ENCODE assay signal across 27 mouse cellular contexts in genomic region chr4:82443003-82443402, GRCm38 (mm10).
DNase-seq lines count a peak whose midpoint lies in the region; ATAC-seq and TF ChIP-seq lines count a peak whose summit lies in the region.
"Had no signal": no experiment of that assay in that cellular context is flagged by ENCODE, and none has a peak within 500 bp of the region (broad histone marks: within the 10 kb centered on the region; RNA-seq: fewer than 3 reads in every experiment).

No protein-coding gene starts in this region.

- H3K9ac ChIP-seq in heart, embryonic 13.5 days: no peak overlapping the region
- no peak overlapping the region for H3K9ac ChIP-seq in heart, embryonic 12.5 days
- no peak overlapping the region for H3K9ac ChIP-seq in kidney, embryonic 16.5 days (replicated peaks; ENCODE audit: low read length)
- no peak overlapping the region for H3K9ac ChIP-seq in lung, embryonic 16.5 days (ENCODE audit: low read length)
- H3K9ac ChIP-seq in midbrain, embryonic 14.5 days (replicated peaks; ENCODE audit: low read length): no peak overlapping the region
- H3K9ac ChIP-seq: embryonic facial prominence, embryonic 15.5 days; forebrain, postnatal 0 days; midbrain, embryonic 15.5 days; neural tube, embryonic 15.5 days had no signal

- no peak for TF ChIP-seq POLR2A in embryonic fibroblast, embryonic 13.5 days (IDR thresholded peaks at IDR 0.05; ENCODE audit: low read depth, low read length)

- ATAC-seq in heart, embryonic 13.5 days (ENCODE audit: extremely low read depth, insufficient number of reproducible peaks, low FRiP score, low TSS enrichment): no peak
- no peak for ATAC-seq in heart, embryonic 12.5 days (ENCODE audit: insufficient number of reproducible peaks, low FRiP score)
- peak; percentile 93 for ATAC-seq in kidney, embryonic 16.5 days (ENCODE audit: low FRiP score, low TSS enrichment)
- ATAC-seq in lung, embryonic 16.5 days (ENCODE audit: low read depth): no peak
- no peak for ATAC-seq in midbrain, embryonic 14.5 days (ENCODE audit: low FRiP score, low TSS enrichment)
- ATAC-seq: forebrain, postnatal 0 days; hindbrain, postnatal 0 days; intestine, postnatal 0 days; midbrain, embryonic 15.5 days had no signal

- no peaks in the 10 kb centered on the region for H3K27me3 ChIP-seq in heart, embryonic 13.5 days (replicated peaks)
- H3K27me3 ChIP-seq in heart, embryonic 12.5 days (replicated peaks): no peaks in the 10 kb centered on the region
- H3K27me3 ChIP-seq in kidney, embryonic 16.5 days (ENCODE audit: insufficient read depth, low read length): no peaks in the 10 kb centered on the region; the same call in 1 of the 2 replicates
- H3K27me3 ChIP-seq in lung, embryonic 16.5 days (ENCODE audit: control insufficient read depth, insufficient read depth, low read depth, low read length): no peaks in the 10 kb centered on the region
- H3K27me3 ChIP-seq in midbrain, embryonic 14.5 days (ENCODE audit: control insufficient read depth, insufficient read depth, low read length): no peaks in the 10 kb centered on the region
- H3K27me3 ChIP-seq: embryonic facial prominence, embryonic 15.5 days; megakaryocyte, embryonic 14.5 days; midbrain, embryonic 15.5 days; neural tube, embryonic 15.5 days had no signal

- no peak overlapping the region for H3K4me2 ChIP-seq in heart, embryonic 13.5 days
- no peak overlapping the region for H3K4me2 ChIP-seq in heart, embryonic 12.5 days
- H3K4me2 ChIP-seq in kidney, embryonic 16.5 days (replicated peaks; ENCODE audit: low read depth, low read length): no peak overlapping the region
- no peak overlapping the region for H3K4me2 ChIP-seq in lung, embryonic 16.5 days (ENCODE audit: low read depth, low read length)
- no peak overlapping the region for H3K4me2 ChIP-seq in midbrain, embryonic 14.5 days (ENCODE audit: low read length)
- H3K4me2 ChIP-seq: embryonic facial prominence, embryonic 15.5 days; liver, embryonic 11.5 days; midbrain, embryonic 15.5 days; neural tube, embryonic 15.5 days had no signal

- no peak for DNase-seq in kidney, adult 11 months
- DNase-seq in lung, postnatal 10 days: no peak
- no peak for DNase-seq in midbrain, embryonic 14.5 days
- DNase-seq: adrenal gland, postnatal 36 days; B cell, adult 2 months; cerebellum, adult 18-20 months; cerebellum, postnatal 25 days; forebrain, postnatal 0 days; heart, adult 18-20 months; layer of hippocampus, adult 9-11 months; lung, adult 18-20 months; right cerebral cortex, postnatal 25 days; thymus, postnatal 14 days had no signal

- no peak overlapping the region for H3K4me3 ChIP-seq in heart, embryonic 13.5 days
- H3K4me3 ChIP-seq in heart, embryonic 12.5 days: no peak overlapping the region
- H3K4me3 ChIP-seq in kidney, embryonic 16.5 days (ENCODE audit: low read length): no peak overlapping the region
- no peak overlapping the region for H3K4me3 ChIP-seq in lung, embryonic 16.5 days (ENCODE audit: low read length)
- H3K4me3 ChIP-seq in embryonic fibroblast, embryonic 13.5 days (ENCODE audit: insufficient read depth, low read length): no peak overlapping the region
- H3K4me3 ChIP-seq in midbrain, embryonic 14.5 days (replicated peaks; ENCODE audit: low read depth, low read length): no peak overlapping the region
- H3K4me3 ChIP-seq: embryonic facial prominence, embryonic 15.5 days; forebrain, embryonic 10.5 days; hindbrain, embryonic 10.5 days; megakaryocyte, embryonic 14.5 days; midbrain, embryonic 15.5 days; neural tube, embryonic 15.5 days had no signal

- H3K36me3 ChIP-seq in heart, embryonic 13.5 days: no peaks in the 10 kb centered on the region
- no peaks in the 10 kb centered on the region for H3K36me3 ChIP-seq in heart, embryonic 12.5 days
- no peaks in the 10 kb centered on the region for H3K36me3 ChIP-seq in kidney, embryonic 16.5 days (ENCODE audit: insufficient read depth, low read length)
- H3K36me3 ChIP-seq in lung, embryonic 16.5 days (ENCODE audit: control insufficient read depth, insufficient read depth, low read length): 0 out of 2 replicates have a peak, but pooled peaks cover 2% of the 10 kb centered on the region
- H3K36me3 ChIP-seq in midbrain, embryonic 14.5 days (ENCODE audit: control insufficient read depth, insufficient read depth, low read length): no peaks in the 10 kb centered on the region
- H3K36me3 ChIP-seq: embryonic facial prominence, embryonic 15.5 days; forebrain, embryonic 10.5 days; hindbrain, embryonic 10.5 days; midbrain, embryonic 15.5 days; neural tube, embryonic 15.5 days had no signal

- TF ChIP-seq CTCF in embryonic fibroblast, embryonic 13.5 days (IDR thresholded peaks at IDR 0.05; ENCODE audit: borderline replicate concordance, insufficient read depth, low read length): no peak

- no peaks in the 10 kb centered on the region for H3K9me3 ChIP-seq in heart, embryonic 13.5 days
- no peaks in the 10 kb centered on the region for H3K9me3 ChIP-seq in heart, embryonic 12.5 days (replicated peaks)
- no peaks in the 10 kb centered on the region for H3K9me3 ChIP-seq in kidney, embryonic 16.5 days (ENCODE audit: low read length)
- H3K9me3 ChIP-seq in lung, embryonic 16.5 days (ENCODE audit: control insufficient read depth, low read length): no peaks in the 10 kb centered on the region
- no peaks in the 10 kb centered on the region for H3K9me3 ChIP-seq in midbrain, embryonic 14.5 days (ENCODE audit: control insufficient read depth, low read length)
- H3K9me3 ChIP-seq: embryonic facial prominence, embryonic 15.5 days; forebrain, embryonic 10.5 days; hindbrain, embryonic 10.5 days; midbrain, embryonic 15.5 days; neural tube, embryonic 15.5 days had no signal

- peak overlapping the region; percentile 42; the same call in 1 of the 2 replicates for H3K27ac ChIP-seq in heart, embryonic 13.5 days (replicated peaks)
- H3K27ac ChIP-seq in heart, embryonic 12.5 days (ENCODE audit: poor library complexity, severe bottlenecking): no peak overlapping the region
- H3K27ac ChIP-seq in kidney, embryonic 16.5 days (ENCODE audit: low read length): no peak overlapping the region
- H3K27ac ChIP-seq in lung, embryonic 16.5 days (ENCODE audit: low read length): peak overlapping the region; percentile 19; the same call in 1 of the 2 replicates
- H3K27ac ChIP-seq in embryonic fibroblast, embryonic 13.5 days (ENCODE audit: insufficient read depth, low read length): peak overlapping the region; percentile 88; the same call in 1 of the 2 replicates
- H3K27ac ChIP-seq in midbrain, embryonic 14.5 days (replicated peaks; ENCODE audit: low read depth, low read length): no peak overlapping the region
- H3K27ac ChIP-seq: embryonic facial prominence, embryonic 15.5 days; forebrain, embryonic 10.5 days; hindbrain, embryonic 10.5 days; hindbrain, postnatal 0 days; midbrain, embryonic 15.5 days; neural tube, embryonic 15.5 days had no signal

- peaks cover 97% of the 10 kb centered on the region for H3K4me1 ChIP-seq in heart, embryonic 13.5 days
- peaks cover 80% of the 10 kb centered on the region for H3K4me1 ChIP-seq in heart, embryonic 12.5 days (replicated peaks)
- peaks cover 55% of the 10 kb centered on the region for H3K4me1 ChIP-seq in kidney, embryonic 16.5 days (ENCODE audit: insufficient read depth, low read length)
- H3K4me1 ChIP-seq in lung, embryonic 16.5 days (replicated peaks; ENCODE audit: control insufficient read depth, insufficient read depth, low read length): peaks cover 84% of the 10 kb centered on the region
- H3K4me1 ChIP-seq in embryonic fibroblast, embryonic 13.5 days (ENCODE audit: control insufficient read depth, insufficient read depth, low read length): peaks cover 17% of the 10 kb centered on the region
- peaks cover 2% of the 10 kb centered on the region; the same call in 1 of the 2 replicates for H3K4me1 ChIP-seq in midbrain, embryonic 14.5 days (ENCODE audit: control insufficient read depth, insufficient read depth, low read length)
- H3K4me1 ChIP-seq: megakaryocyte, embryonic 14.5 days had no signal

- WGBS in heart, embryonic 13.5 days: 75% methylated on average over 5 of the region's 5 CpGs
- 78% methylated on average over 5 of the region's 5 CpGs for WGBS in heart, embryonic 12.5 days
- WGBS in kidney, embryonic 16.5 days: 20% methylated on average over 5 of the region's 5 CpGs
- WGBS in lung, embryonic 16.5 days: 42% methylated on average over 5 of the region's 5 CpGs
- WGBS in midbrain, embryonic 14.5 days: 91% methylated on average over 5 of the region's 5 CpGs

Comparison
In these comparisons a context has a peak if more than half of its experiments do, and no peak if none do; other contexts are left out.
1. H3K27ac ChIP-seq: peak in heart, embryonic 13.5 days (single experiment), lung, embryonic 16.5 days (single experiment) and embryonic fibroblast, embryonic 13.5 days (single experiment); none in heart, embryonic 12.5 days (single experiment), kidney, embryonic 16.5 days (single experiment) and midbrain, embryonic 14.5 days (single experiment).